Mouse (Mus musculus) erythroblast, adult 5-6 weeks (primary cell): ENCODE data around the gene Aldob. TPM values are rescaled to one million over a fixed set of nuclear protein-coding genes. Genes with fewer than 3 reads are reported as not detected.

Experiments used
- ATAC-seq: replicated peaks from 2 replicates; pipeline ENCODE4 v1.8.0; 2016; ENCODE audit warnings: moderate number of reproducible peaks, mild to moderate bottlenecking, moderate TSS enrichment, inconsistent platforms; ENCODE audit not compliant: poor library complexity, low FRiP score, severe bottlenecking
- total RNA-seq, 2 experiments: library from RNA; stranded (forward) in 1 of 2; stranded (reverse) in 1 of 2; fragments of 150-400 nt in 1 of 2; fragments of 200-764, 138-1000 nt in 1 of 2; gene quantifications; 2 replicates each; pipeline versions ENCODE4 v1.2.3 to v1.2.4; 2015 to 2017; ENCODE audit warnings: low replicate concordance in 2 of 2

Aldob gene
- total RNA-seq (2015; ENCODE audit: low replicate concordance) = not detected in 2 replicates
- not detected in 2 replicates for total RNA-seq (2017; ENCODE audit: low replicate concordance)

- ATAC-seq = no peak
These were observed at the start of gene Aldob for GRCm38 (mm10) chr4:49549383-49549782. Aldob (minus strand) TSS chr4:49549546.

GRCm38 (mm10) chr4:49597183-49598100 lies 48.1 kb upstream of the Aldob start, which contains the start of gene Tmem246:
Tmem246 (minus strand) TSS chr4:49597876.
- ATAC-seq = peak; percentile 64

GRCm38 (mm10) chr4:49596846-49597182 lies 47.5 kb upstream of the Aldob start:
- ATAC-seq = peak; percentile 46; the same call in 1 of the 2 replicates

GRCm38 (mm10) chr4:49590152-49590551 lies 40.8 kb upstream of the Aldob start:
- no peak for ATAC-seq

GRCm38 (mm10) chr4:49586811-49587210 lies 37.5 kb upstream of the Aldob start:
- no peak for ATAC-seq

GRCm38 (mm10) chr4:49585524-49586101 lies 36.3 kb upstream of the Aldob start:
- no peak for ATAC-seq

GRCm38 (mm10) chr4:49583965-49584831 lies 34.9 kb upstream of the Aldob start:
- ATAC-seq = no peak

GRCm38 (mm10) chr4:49581256-49581655 lies 31.9 kb upstream of the Aldob start:
- ATAC-seq = peak; percentile 55; the same call in 1 of the 2 replicates

GRCm38 (mm10) chr4:49572194-49572593 lies 22.8 kb upstream of the Aldob start:
- no peak for ATAC-seq

- ATAC-seq = peak; percentile 97
These were observed 18.3 kb upstream of the Aldob start for GRCm38 (mm10) chr4:49567613-49568012.

- no peak for ATAC-seq
These were observed 10.8 kb upstream of the Aldob start for GRCm38 (mm10) chr4:49559915-49560772.

- no peak for ATAC-seq
These were observed 8.8 kb upstream of the Aldob start for GRCm38 (mm10) chr4:49558181-49558580.

GRCm38 (mm10) chr4:49557375-49557774 lies 8.0 kb upstream of the Aldob start:
- no peak for ATAC-seq

- no peak for ATAC-seq
These were observed 4.0 kb upstream of the Aldob start for GRCm38 (mm10) chr4:49553380-49553779.

GRCm38 (mm10) chr4:49547544-49548219 lies 1.7 kb downstream of the Aldob start:
- ATAC-seq = no peak

- ATAC-seq = no peak
These were observed 2.3 kb downstream of the Aldob start for GRCm38 (mm10) chr4:49546873-49547543.

- no peak for ATAC-seq
These were observed 3.3 kb downstream of the Aldob start for GRCm38 (mm10) chr4:49546026-49546425.

GRCm38 (mm10) chr4:49540966-49541365 lies 8.4 kb downstream of the Aldob start:
- no peak for ATAC-seq
